Comparison of ENCODE assay signal across 26 mouse cellular contexts in genomic region chr13:52857781-52858180, GRCm38 (mm10).
DNase-seq lines count a peak whose midpoint lies in the region; ATAC-seq and TF ChIP-seq lines count a peak whose summit lies in the region.
"Had no signal": no experiment of that assay in that cellular context is flagged by ENCODE, and none has a peak within 500 bp of the region (broad histone marks: within the 10 kb centered on the region; RNA-seq: fewer than 3 reads in every experiment).

No protein-coding gene starts in this region.

- 91% methylated on average over 5 of the region's 5 CpGs for WGBS in forebrain, embryonic 13.5 days
- 91% methylated on average over 5 of the region's 5 CpGs for WGBS in forebrain, embryonic 10.5 days
- WGBS in cerebellum, adult 2 months: 49% methylated on average over 5 of the region's 5 CpGs

- H3K36me3 ChIP-seq in forebrain, embryonic 13.5 days (ENCODE audit: poor library complexity, severe bottlenecking): no peaks in the 10 kb centered on the region; the same call in 1 of the 2 replicates
- no peaks in the 10 kb centered on the region for H3K36me3 ChIP-seq in forebrain, embryonic 10.5 days (replicated peaks)
- H3K36me3 ChIP-seq: embryonic facial prominence, embryonic 15.5 days; midbrain, embryonic 10.5 days; neural tube, embryonic 12.5 days had no signal

- peaks cover 27% of the 10 kb centered on the region for H3K4me1 ChIP-seq in forebrain, embryonic 13.5 days
- peaks cover 17% of the 10 kb centered on the region for H3K4me1 ChIP-seq in forebrain, embryonic 10.5 days
- H3K4me1 ChIP-seq in cerebellum, adult 2 months (ENCODE audit: control insufficient read depth, insufficient read depth, low read length): peaks cover 21% of the 10 kb centered on the region
- H3K4me1 ChIP-seq: neural tube, embryonic 12.5 days had no signal

- no peak overlapping the region for H3K4me3 ChIP-seq in forebrain, embryonic 13.5 days
- no peak overlapping the region for H3K4me3 ChIP-seq in forebrain, embryonic 10.5 days
- no peak overlapping the region for H3K4me3 ChIP-seq in cerebellum, adult 2 months (replicated peaks; ENCODE audit: insufficient read depth, low read depth, low read length)
- H3K4me3 ChIP-seq: embryonic facial prominence, embryonic 10.5 days; embryonic facial prominence, embryonic 15.5 days; hindbrain, embryonic 12.5 days; midbrain, embryonic 10.5 days; myocyte; neural tube, embryonic 12.5 days had no signal

- TF ChIP-seq POLR2A in cerebellum, adult 2 months (IDR thresholded peaks at IDR 0.05; ENCODE audit: borderline replicate concordance, insufficient read depth, low read length): no peak

- no peak for DNase-seq in forebrain, embryonic 10.5 days (ENCODE audit: extremely low spot score, low spot score)
- peak; percentile 63 for DNase-seq in brain, adult 2 months (ENCODE audit: low read depth, low spot score)
- peak; percentile 67 to 75 for DNase-seq in cerebellum, adult 2 months
- DNase-seq in cerebellum, postnatal 14 days: peak; percentile 59 to 62
- no peak for DNase-seq in lung, postnatal 25 days (ENCODE audit: low spot score)
- no peak for DNase-seq in left cerebral cortex, adult 18-20 months (ENCODE audit: low spot score in 2 of 2)
- DNase-seq: adrenal gland, postnatal 14 days; gastrocnemius, postnatal 10 days; heart, postnatal 14 days; kidney, adult 9 months; kidney, postnatal 10 days; liver; lung, postnatal 14 days; right cerebral cortex, adult 18-20 months; spleen, adult 18-20 months had no signal

- no peaks in the 10 kb centered on the region for H3K27me3 ChIP-seq in forebrain, embryonic 13.5 days
- H3K27me3 ChIP-seq in forebrain, embryonic 10.5 days (ENCODE audit: poor library complexity, severe bottlenecking): no peaks in the 10 kb centered on the region
- H3K27me3 ChIP-seq in cerebellum, adult 2 months (ENCODE audit: control insufficient read depth, insufficient read depth, low read length): no peaks in the 10 kb centered on the region
- H3K27me3 ChIP-seq: embryonic facial prominence, embryonic 15.5 days; hindbrain, embryonic 12.5 days; neural tube, embryonic 12.5 days had no signal

- H3K27ac ChIP-seq in forebrain, embryonic 13.5 days: peak overlapping the region; percentile 4; the same call in 1 of the 2 replicates
- no peak overlapping the region for H3K27ac ChIP-seq in forebrain, embryonic 10.5 days
- H3K27ac ChIP-seq in cerebellum, adult 2 months (ENCODE audit: insufficient read depth, low read length): no peak overlapping the region
- H3K27ac ChIP-seq: embryonic facial prominence, embryonic 10.5 days; embryonic facial prominence, embryonic 15.5 days; hindbrain, embryonic 12.5 days; liver, embryonic 14.5 days; midbrain, embryonic 10.5 days; neural tube, embryonic 12.5 days had no signal

- no peak for TF ChIP-seq CTCF in cerebellum, adult 2 months (IDR thresholded peaks at IDR 0.05; ENCODE audit: borderline replicate concordance, insufficient read depth, low read depth, low read length)

- H3K9ac ChIP-seq in forebrain, embryonic 13.5 days: no peak overlapping the region
- H3K9ac ChIP-seq: embryonic facial prominence, embryonic 15.5 days; hindbrain, embryonic 12.5 days; liver, embryonic 14.5 days; lung, embryonic 14.5 days; neural tube, embryonic 12.5 days had no signal

- no peak overlapping the region for H3K4me2 ChIP-seq in forebrain, embryonic 13.5 days
- H3K4me2 ChIP-seq: embryonic facial prominence, embryonic 15.5 days; hindbrain, embryonic 12.5 days; lung, embryonic 14.5 days; neural tube, embryonic 12.5 days had no signal

- no peak for ATAC-seq in forebrain, embryonic 13.5 days
- ATAC-seq: CD4-positive, CD25-positive, alpha-beta regulatory T cell, adult 4 months; intestine, postnatal 0 days had no signal

- no peaks in the 10 kb centered on the region for H3K9me3 ChIP-seq in forebrain, embryonic 13.5 days (replicated peaks)
- no peaks in the 10 kb centered on the region for H3K9me3 ChIP-seq in forebrain, embryonic 10.5 days
- H3K9me3 ChIP-seq: embryonic facial prominence, embryonic 10.5 days; embryonic facial prominence, embryonic 15.5 days; hindbrain, embryonic 12.5 days; midbrain, embryonic 10.5 days; neural tube, embryonic 12.5 days had no signal

Comparison
In these comparisons a context has a peak if more than half of its experiments do, and no peak if none do; other contexts are left out.
1. DNase-seq: peak in brain, adult 2 months (single experiment), cerebellum, adult 2 months (2 of 2) and cerebellum, postnatal 14 days (2 of 2); none in forebrain, embryonic 10.5 days (single experiment), lung, postnatal 25 days (single experiment) and left cerebral cortex, adult 18-20 months (0 of 2).